8 mouse cellular contexts compared by ENCODE assay signal in genomic region chr2:169633491-169634289, GRCm38 (mm10). TPM values are rescaled to one million over a fixed set of nuclear protein-coding genes. Genes with fewer than 3 reads are reported as not detected.
DNase-seq lines count a peak whose midpoint lies in the region; ATAC-seq and TF ChIP-seq lines count a peak whose summit lies in the region.

No protein-coding gene starts in this region.

- DNase-seq in urinary bladder, adult 18-20 months (ENCODE audit: low spot score in 2 of 2) = peak; percentile 35 to 67
- no peak for DNase-seq in urinary bladder, postnatal 10 days (ENCODE audit: low spot score)
- DNase-seq in kidney, postnatal 10 days = peak; percentile 68
- peak; percentile 92 for DNase-seq in midbrain, embryonic 11.5 days (ENCODE audit: low spot score, missing footprints)
- DNase-seq in thymus, adult 2 months = peak; percentile 18
- no peak for DNase-seq in layer of hippocampus, adult 9-10 months (ENCODE audit: low spot score)

- H3K9ac ChIP-seq in embryonic facial prominence, embryonic 13.5 days = peak overlapping the region; percentile 91
- H3K9ac ChIP-seq in heart, embryonic 14.5 days (ENCODE audit: low read length) = peak overlapping the region; percentile 85
- H3K9ac ChIP-seq in midbrain, embryonic 11.5 days (ENCODE audit: low read length) = peak overlapping the region; percentile 77

- H3K4me3 ChIP-seq in embryonic facial prominence, embryonic 13.5 days = peak overlapping the region; percentile 74
- H3K4me3 ChIP-seq in heart, embryonic 14.5 days (ENCODE audit: control insufficient read depth in 1 of 2, insufficient read depth in 1 of 2, low read depth in 1 of 2, low read length in 2 of 2) = peak overlapping the region; percentile 70 to 81
- H3K4me3 ChIP-seq in midbrain, embryonic 11.5 days (ENCODE audit: low read depth, low read length) = peak overlapping the region; percentile 59
- H3K4me3 ChIP-seq in thymus, adult 2 months (ENCODE audit: control insufficient read depth, insufficient read depth, low read length) = peak overlapping the region; percentile 38

- no peaks in the 10 kb centered on the region for H3K36me3 ChIP-seq in embryonic facial prominence, embryonic 13.5 days
- H3K36me3 ChIP-seq in heart, embryonic 14.5 days (ENCODE audit: control insufficient read depth, insufficient read depth, low read length) = no peaks in the 10 kb centered on the region
- H3K36me3 ChIP-seq in midbrain, embryonic 11.5 days (ENCODE audit: control insufficient read depth, insufficient read depth, low read length) = no peaks in the 10 kb centered on the region
- H3K36me3 ChIP-seq in thymus, adult 2 months (ENCODE audit: control insufficient read depth, insufficient read depth, low read length) = no peaks in the 10 kb centered on the region

- no peak for ATAC-seq in embryonic facial prominence, embryonic 13.5 days (ENCODE audit: insufficient number of reproducible peaks, insufficient read depth, low FRiP score, low TSS enrichment, low read depth)
- 0 out of 2 replicates have a peak, but pooled peaks have one; percentile 16 for ATAC-seq in heart, embryonic 14.5 days (ENCODE audit: insufficient number of reproducible peaks, insufficient read depth, low FRiP score, low read depth)
- ATAC-seq in midbrain, embryonic 11.5 days (ENCODE audit: low FRiP score) = peak; percentile 42

- under 1% methylated on average over 35 of the region's 38 CpGs for WGBS in embryonic facial prominence, embryonic 13.5 days
- WGBS in heart, embryonic 14.5 days = under 1% methylated on average over 35 of the region's 38 CpGs
- WGBS in midbrain, embryonic 11.5 days = under 1% methylated on average over 38 of the region's 38 CpGs
- 2% methylated on average over 38 of the region's 38 CpGs for WGBS in thymus, adult 2 months

- no peak for TF ChIP-seq POLR2A in thymus, adult 2 months (IDR thresholded peaks at IDR 0.05; ENCODE audit: control insufficient read depth, extremely low read depth, insufficient read depth, low read length, poor library complexity)

- no peaks in the 10 kb centered on the region for H3K9me3 ChIP-seq in embryonic facial prominence, embryonic 13.5 days
- H3K9me3 ChIP-seq in heart, embryonic 14.5 days (ENCODE audit: control insufficient read depth, low read length) = no peaks in the 10 kb centered on the region
- H3K9me3 ChIP-seq in midbrain, embryonic 11.5 days (ENCODE audit: control insufficient read depth, low read length) = no peaks in the 10 kb centered on the region

- peak overlapping the region; percentile 89 for H3K4me2 ChIP-seq in embryonic facial prominence, embryonic 13.5 days
- peak overlapping the region; percentile 92 for H3K4me2 ChIP-seq in heart, embryonic 14.5 days (ENCODE audit: low read length)
- H3K4me2 ChIP-seq in midbrain, embryonic 11.5 days = peak overlapping the region; percentile 99

- no peak for TF ChIP-seq CTCF in thymus, adult 2 months (IDR thresholded peaks at IDR 0.05; ENCODE audit: borderline replicate concordance, control insufficient read depth, extremely low read depth, insufficient read depth, low read length, poor library complexity)

- H3K27ac ChIP-seq in embryonic facial prominence, embryonic 13.5 days = peak overlapping the region; percentile 78
- peak overlapping the region; percentile 74 to 87 for H3K27ac ChIP-seq in heart, embryonic 14.5 days (replicated peaks in 1 of 2; ENCODE audit: control insufficient read depth in 1 of 2, insufficient read depth in 1 of 2, low read depth in 2 of 2, low read length in 2 of 2)
- H3K27ac ChIP-seq in midbrain, embryonic 11.5 days (ENCODE audit: low read depth, low read length) = no peak overlapping the region
- no peak overlapping the region for H3K27ac ChIP-seq in thymus, adult 2 months (ENCODE audit: control insufficient read depth, insufficient read depth, low read length)

- peaks cover 47% of the 10 kb centered on the region for H3K4me1 ChIP-seq in embryonic facial prominence, embryonic 13.5 days
- H3K4me1 ChIP-seq in heart, embryonic 14.5 days (ENCODE audit: control insufficient read depth in 2 of 2, insufficient read depth in 2 of 2, low read length in 2 of 2) = peaks cover 0 to 3% of the 10 kb centered on the region in 2 experiments; a peak in 1 of 4 replicates
- peaks cover 3% of the 10 kb centered on the region; the same call in 1 of the 2 replicates for H3K4me1 ChIP-seq in midbrain, embryonic 11.5 days (ENCODE audit: control insufficient read depth, insufficient read depth, low read length)
- peaks cover 14% of the 10 kb centered on the region for H3K4me1 ChIP-seq in thymus, adult 2 months (replicated peaks; ENCODE audit: control insufficient read depth, insufficient read depth, low read length)

- H3K27me3 ChIP-seq in embryonic facial prominence, embryonic 13.5 days = peaks cover 4% of the 10 kb centered on the region; the same call in 1 of the 2 replicates
- H3K27me3 ChIP-seq in heart, embryonic 14.5 days (ENCODE audit: control insufficient read depth, insufficient read depth, low read length) = no peaks in the 10 kb centered on the region
- peaks cover 2% of the 10 kb centered on the region; the same call in 1 of the 2 replicates for H3K27me3 ChIP-seq in midbrain, embryonic 11.5 days (ENCODE audit: control insufficient read depth, insufficient read depth, low read length)
- H3K27me3 ChIP-seq in thymus, adult 2 months (ENCODE audit: control insufficient read depth, insufficient read depth, low read length) = no peaks in the 10 kb centered on the region; the same call in 1 of the 2 replicates

RNA-seq across cellular contexts. Expression of gene Tshz2, which starts 0.9 kb away (rescaled TPM):
- 10.2 and 12.3 TPM in 2 replicates for polyA plus RNA-seq in embryonic facial prominence, embryonic 13.5 days (2015; fragmentation: Nextera tagmentation; extraction: Ambion mirVana)
- 3.4 and 3.8 TPM in 2 replicates for polyA plus RNA-seq in heart, embryonic 14.5 days (2014; fragmentation: Nextera tagmentation; extraction: Ambion mirVana)
- 1.3 and 1.9 TPM in 2 replicates for polyA plus RNA-seq in midbrain, embryonic 11.5 days (2014; fragmentation: Nextera tagmentation; extraction: Ambion mirVana)
- 2.3 and 2.5 TPM in 2 replicates for polyA plus RNA-seq in thymus, adult 2 months (2012; rRNA removed)

RNA-seq across cellular contexts. Expression of gene Gm11011, which starts 46.1 kb away (rescaled TPM):
- not detected in 2 replicates for polyA plus RNA-seq in embryonic facial prominence, embryonic 13.5 days (2015; fragmentation: Nextera tagmentation; extraction: Ambion mirVana)
- polyA plus RNA-seq in heart, embryonic 14.5 days (2014; fragmentation: Nextera tagmentation; extraction: Ambion mirVana) = not detected in 2 replicates
- polyA plus RNA-seq in midbrain, embryonic 11.5 days (2014; fragmentation: Nextera tagmentation; extraction: Ambion mirVana) = not detected in 2 replicates
- not detected in 2 replicates for polyA plus RNA-seq in thymus, adult 2 months (2012; rRNA removed)

Comparison
In these comparisons a context has a peak if more than half of its experiments do, and no peak if none do; other contexts are left out.
1. DNase-seq: peak in urinary bladder, adult 18-20 months (2 of 2), kidney, postnatal 10 days (single experiment), midbrain, embryonic 11.5 days (single experiment) and thymus, adult 2 months (single experiment); none in urinary bladder, postnatal 10 days (single experiment) and layer of hippocampus, adult 9-10 months (single experiment).
2. H3K27ac ChIP-seq: peak in embryonic facial prominence, embryonic 13.5 days (single experiment) and heart, embryonic 14.5 days (2 of 2); none in midbrain, embryonic 11.5 days (single experiment) and thymus, adult 2 months (single experiment).
3. Peak in every context shown above with its lines, with median percentiles within 50 percentile points of each other: H3K4me2 ChIP-seq, H3K4me3 ChIP-seq and H3K9ac ChIP-seq.